Mouse (Mus musculus): ENCODE data around the gene Atpif1. TPM values are rescaled to one million over a fixed set of nuclear protein-coding genes. Genes with fewer than 3 reads are reported as not detected.

Atpif1 gene
- polyA plus RNA-seq, 1 experiment from 2014 or later = 1,169 TPM

GRCm38 (mm10) chr4:132503344-132503743 is 30.1 kb downstream of the Atpif1 start:
- no peaks in the 10 kb centered on the region for H3K27me3 ChIP-seq (ENCODE audit: insufficient read depth, poor library complexity, severe bottlenecking)
- WGBS = 83% methylated on average over 11 of the region's 11 CpGs
- no peak for DNase-seq (ENCODE audit: low spot score)
- peaks cover 26% of the 10 kb centered on the region for H3K4me1 ChIP-seq (replicated peaks)
- H3K27ac ChIP-seq = no peak overlapping the region
- H3K36me3 ChIP-seq = peaks cover 14% of the 10 kb centered on the region
- no peak overlapping the region for H3K4me3 ChIP-seq
- no peaks in the 10 kb centered on the region for H3K9me3 ChIP-seq

GRCm38 (mm10) chr4:132501639-132502038 is 31.8 kb downstream of the Atpif1 start:
- no peak overlapping the region for H3K4me3 ChIP-seq
- H3K36me3 ChIP-seq = peaks cover 31% of the 10 kb centered on the region
- DNase-seq (ENCODE audit: low spot score) = no peak
- WGBS = 90% methylated on average over 6 of the region's 6 CpGs
- H3K27me3 ChIP-seq (ENCODE audit: insufficient read depth, poor library complexity, severe bottlenecking) = no peaks in the 10 kb centered on the region
- H3K9me3 ChIP-seq = no peaks in the 10 kb centered on the region
- H3K27ac ChIP-seq = no peak overlapping the region
- peaks cover 17% of the 10 kb centered on the region for H3K4me1 ChIP-seq (replicated peaks)

GRCm38 (mm10) chr4:132494271-132494918 is 39.1 kb downstream of the Atpif1 start:
- H3K4me3 ChIP-seq = no peak overlapping the region
- H3K4me1 ChIP-seq (replicated peaks) = peaks cover 11% of the 10 kb centered on the region
- H3K27ac ChIP-seq = no peak overlapping the region
- peaks cover 74% of the 10 kb centered on the region for H3K36me3 ChIP-seq
- WGBS = 91% methylated on average over 20 of the region's 20 CpGs
- H3K27me3 ChIP-seq (ENCODE audit: insufficient read depth, poor library complexity, severe bottlenecking) = no peaks in the 10 kb centered on the region
- DNase-seq (ENCODE audit: low spot score) = no peak
- H3K9me3 ChIP-seq = no peaks in the 10 kb centered on the region

- Histone ChIP-seq H3K9me3 (no peaks in the 10 kb centered on the region), H3K36me3 (peaks cover 54% of the 10 kb centered on the region), H3K27ac (no peak overlapping the region), H3K4me3 (no peak overlapping the region), H3K4me1 (replicated peaks) (peaks cover 11% of the 10 kb centered on the region), H3K27me3 (ENCODE audit: insufficient read depth, poor library complexity, severe bottlenecking) (no peaks in the 10 kb centered on the region)
- 82% methylated on average over 10 of the region's 10 CpGs for WGBS
- DNase-seq (ENCODE audit: low spot score) = no peak
Observed at GRCm38 (mm10) chr4:132492178-132493060, 41.0 kb downstream of the Atpif1 start.

- Histone ChIP-seq H3K9me3 (no peaks in the 10 kb centered on the region), H3K36me3 (peaks cover 47% of the 10 kb centered on the region), H3K4me1 (replicated peaks) (peaks cover 11% of the 10 kb centered on the region), H3K27ac (0 out of 2 replicates have a peak overlapping the region, but pooled peaks have one; percentile 30), H3K27me3 (ENCODE audit: insufficient read depth, poor library complexity, severe bottlenecking) (no peaks in the 10 kb centered on the region), H3K4me3 (no peak overlapping the region)
- no peak for DNase-seq (ENCODE audit: low spot score)
- 88% methylated on average over 6 of the region's 6 CpGs for WGBS
Observed at GRCm38 (mm10) chr4:132491748-132492147, 41.7 kb downstream of the Atpif1 start.

GRCm38 (mm10) chr4:132491057-132491456 is 42.4 kb downstream of the Atpif1 start:
- Histone ChIP-seq H3K27me3 (ENCODE audit: insufficient read depth, poor library complexity, severe bottlenecking) (no peaks in the 10 kb centered on the region), H3K4me1 (replicated peaks) (peaks cover 11% of the 10 kb centered on the region), H3K27ac (no peak overlapping the region), H3K36me3 (peaks cover 41% of the 10 kb centered on the region), H3K4me3 (no peak overlapping the region), H3K9me3 (no peaks in the 10 kb centered on the region)
- DNase-seq (ENCODE audit: low spot score) = no peak
- 93% methylated on average over 8 of the region's 8 CpGs for WGBS

GRCm38 (mm10) chr4:132490273-132491010 is 43.0 kb downstream of the Atpif1 start:
- 92% methylated on average over 15 of the region's 15 CpGs for WGBS
- DNase-seq (ENCODE audit: low spot score) = no peak

GRCm38 (mm10) chr4:132488976-132489375 is 44.5 kb downstream of the Atpif1 start:
- H3K27me3 ChIP-seq (ENCODE audit: insufficient read depth, poor library complexity, severe bottlenecking) = no peaks in the 10 kb centered on the region
- no peak overlapping the region for H3K27ac ChIP-seq
- 85% methylated on average over 6 of the region's 6 CpGs for WGBS
- no peaks in the 10 kb centered on the region for H3K9me3 ChIP-seq
- peaks cover 21% of the 10 kb centered on the region for H3K36me3 ChIP-seq
- DNase-seq (ENCODE audit: low spot score) = no peak
- no peak overlapping the region for H3K4me3 ChIP-seq
- peaks cover 11% of the 10 kb centered on the region for H3K4me1 ChIP-seq (replicated peaks)

More at GRCm38 (mm10) chr4:132490273-132491010, 43.0 kb downstream of the Atpif1 start:
- Histone ChIP-seq H3K27ac (no peak overlapping the region), H3K36me3 (peaks cover 34% of the 10 kb centered on the region), H3K4me3 (no peak overlapping the region), H3K4me1 (replicated peaks) (peaks cover 11% of the 10 kb centered on the region), H3K9me3 (no peaks in the 10 kb centered on the region), H3K27me3 (ENCODE audit: insufficient read depth, poor library complexity, severe bottlenecking) (no peaks in the 10 kb centered on the region)

- peaks cover 11% of the 10 kb centered on the region for H3K4me1 ChIP-seq (replicated peaks)
- H3K36me3 ChIP-seq = peaks cover 17% of the 10 kb centered on the region
- DNase-seq (ENCODE audit: low spot score) = no peak
- H3K27ac ChIP-seq = no peak overlapping the region
- H3K27me3 ChIP-seq (ENCODE audit: insufficient read depth, poor library complexity, severe bottlenecking) = no peaks in the 10 kb centered on the region
- H3K9me3 ChIP-seq = no peaks in the 10 kb centered on the region
- H3K4me3 ChIP-seq = no peak overlapping the region
- WGBS = 93% methylated on average over 3 of the region's 3 CpGs
Observed at GRCm38 (mm10) chr4:132488521-132488920, 44.9 kb downstream of the Atpif1 start.

- 75% methylated on average over 5 of the region's 5 CpGs for WGBS
- H3K9me3 ChIP-seq = no peaks in the 10 kb centered on the region
- DNase-seq (ENCODE audit: low spot score) = no peak
Observed at GRCm38 (mm10) chr4:132484820-132485219, 48.6 kb downstream of the Atpif1 start.

GRCm38 (mm10) chr4:132484231-132484630 is 49.2 kb downstream of the Atpif1 start:
- Histone ChIP-seq H3K36me3 (no peaks in the 10 kb centered on the region), H3K9me3 (no peaks in the 10 kb centered on the region), H3K27ac (no peak overlapping the region), H3K4me3 (no peak overlapping the region), H3K27me3 (ENCODE audit: insufficient read depth, poor library complexity, severe bottlenecking) (no peaks in the 10 kb centered on the region), H3K4me1 (replicated peaks) (0 out of 2 replicates have a peak, but pooled peaks cover 4% of the 10 kb centered on the region)
- WGBS = 82% methylated on average over 4 of the region's 4 CpGs
- no peak for DNase-seq (ENCODE audit: low spot score)

More at GRCm38 (mm10) chr4:132484820-132485219, 48.6 kb downstream of the Atpif1 start:
- Histone ChIP-seq H3K27ac (no peak overlapping the region), H3K4me3 (no peak overlapping the region), H3K27me3 (ENCODE audit: insufficient read depth, poor library complexity, severe bottlenecking) (no peaks in the 10 kb centered on the region), H3K4me1 (replicated peaks) (0 out of 2 replicates have a peak, but pooled peaks cover 4% of the 10 kb centered on the region), H3K36me3 (no peaks in the 10 kb centered on the region)

- no peak for DNase-seq (ENCODE audit: low spot score)
- WGBS = 80% methylated on average over 13 of the region's 13 CpGs
Observed at GRCm38 (mm10) chr4:132482956-132483608, 50.4 kb downstream of the Atpif1 start.

More at GRCm38 (mm10) chr4:132482956-132483608, 50.4 kb downstream of the Atpif1 start:
- no peak overlapping the region for H3K4me3 ChIP-seq
- no peaks in the 10 kb centered on the region for H3K27me3 ChIP-seq (ENCODE audit: insufficient read depth, poor library complexity, severe bottlenecking)
- H3K27ac ChIP-seq = no peak overlapping the region
- no peaks in the 10 kb centered on the region for H3K36me3 ChIP-seq
- no peaks in the 10 kb centered on the region for H3K9me3 ChIP-seq
- H3K4me1 ChIP-seq (replicated peaks) = 0 out of 2 replicates have a peak, but pooled peaks cover 4% of the 10 kb centered on the region

All from hindbrain, embryonic 10.5 days (tissue).